Mouse (Mus musculus): ENCODE measurements around the gene Pkp3. TPM values are rescaled to one million over a fixed set of nuclear protein-coding genes. Genes with fewer than 3 reads are reported as not detected.

The Pkp3 gene
- polyA plus RNA-seq, 1 experiment from 2014 or later = 31.3 TPM

DNA sequence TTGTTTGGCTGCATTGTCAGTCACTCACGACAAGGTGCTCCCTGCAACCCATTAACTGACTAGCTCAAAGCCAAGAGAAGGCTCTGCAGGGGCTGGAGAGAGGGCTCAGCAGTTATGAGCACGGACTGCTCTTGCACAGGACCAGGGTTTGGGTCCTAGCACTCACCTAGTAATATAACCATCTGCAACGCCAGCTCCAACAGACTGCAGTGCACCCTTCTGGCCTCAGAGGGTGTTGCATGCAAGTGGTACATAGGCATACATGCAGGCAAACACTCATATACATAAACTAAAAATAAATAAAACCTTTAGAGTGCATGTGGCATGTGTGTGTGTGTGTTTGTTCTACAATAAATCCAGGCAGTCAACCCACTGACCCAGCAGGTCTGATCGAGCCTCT, 22.2 kb upstream of the Pkp3 start:
- 78% methylated on average over 4 of the region's 4 CpGs for WGBS
- Histone ChIP-seq H3K4me2 (ENCODE audit: low read depth, low read length) (no peak overlapping the region), H3K36me3 (ENCODE audit: control insufficient read depth, insufficient read depth, low read length) (no peaks in the 10 kb centered on the region), H3K27me3 (replicated peaks; ENCODE audit: control insufficient read depth, insufficient read depth, low read length) (no peaks in the 10 kb centered on the region), H3K4me3 (ENCODE audit: low read length) (no peak overlapping the region), H3K4me1 (ENCODE audit: control insufficient read depth, insufficient read depth, low read length) (peaks cover 7% of the 10 kb centered on the region; the same call in 1 of the 2 replicates), H3K27ac (ENCODE audit: low read length) (no peak overlapping the region), H3K9ac (ENCODE audit: low read depth, low read length) (no peak overlapping the region), H3K9me3 (ENCODE audit: control insufficient read depth, low read length) (no peaks in the 10 kb centered on the region)
- ATAC-seq = no peak

DNA sequence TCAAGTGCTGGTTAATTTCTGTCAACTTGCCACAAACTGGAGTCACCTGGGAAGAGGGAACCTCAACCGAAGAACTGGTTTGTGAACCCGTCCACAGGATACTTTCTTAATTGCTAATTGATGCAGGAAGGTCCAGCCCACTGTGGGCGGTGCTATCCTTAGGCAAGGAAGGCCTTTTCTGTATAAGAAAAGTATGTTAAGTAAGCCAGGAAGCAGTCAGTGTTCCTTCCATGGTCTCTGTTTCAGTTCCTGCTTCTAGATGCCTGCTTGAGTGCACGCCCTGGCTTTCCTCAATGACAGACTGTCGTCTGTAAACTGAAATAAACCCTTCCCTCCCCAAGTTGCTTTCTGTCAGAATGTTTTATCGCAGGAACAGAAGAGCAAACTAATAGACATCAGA, 21.0 kb upstream of the Pkp3 start:
- 85% methylated on average over 6 of the region's 6 CpGs for WGBS
- H3K36me3 ChIP-seq (ENCODE audit: control insufficient read depth, insufficient read depth, low read length) = no peaks in the 10 kb centered on the region
- H3K27me3 ChIP-seq (replicated peaks; ENCODE audit: control insufficient read depth, insufficient read depth, low read length) = no peaks in the 10 kb centered on the region
- no peak for ATAC-seq
- H3K4me2 ChIP-seq (ENCODE audit: low read depth, low read length) = no peak overlapping the region
- H3K4me3 ChIP-seq (ENCODE audit: low read length) = no peak overlapping the region
- no peaks in the 10 kb centered on the region for H3K9me3 ChIP-seq (ENCODE audit: control insufficient read depth, low read length)
- no peak overlapping the region for H3K9ac ChIP-seq (ENCODE audit: low read depth, low read length)
- peaks cover 15% of the 10 kb centered on the region for H3K4me1 ChIP-seq (ENCODE audit: control insufficient read depth, insufficient read depth, low read length)
- no peak overlapping the region for H3K27ac ChIP-seq (ENCODE audit: low read length)

DNA sequence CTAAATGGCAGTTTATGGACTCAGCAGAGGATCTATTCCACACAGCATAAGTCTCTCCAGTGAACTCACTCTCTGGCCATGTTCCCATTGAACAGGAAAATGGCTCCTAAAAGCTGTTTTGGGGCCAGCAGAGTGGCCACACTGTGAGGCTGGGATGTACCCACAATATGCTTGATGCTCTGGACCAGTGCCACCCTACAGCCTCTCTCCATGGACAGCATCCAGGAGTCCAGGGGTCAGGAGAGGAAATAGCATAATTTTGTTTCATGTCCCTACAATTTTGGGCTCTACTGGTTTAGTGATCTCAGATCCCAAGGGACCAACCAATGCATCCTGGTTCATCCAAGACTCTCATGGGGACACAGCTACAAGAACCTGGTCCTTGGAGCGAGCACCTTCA, 20.5 kb upstream of the Pkp3 start:
- WGBS = 100% methylated on average over 1 of the region's 1 CpGs
- no peak overlapping the region for H3K4me3 ChIP-seq (ENCODE audit: low read length)
- H3K9me3 ChIP-seq (ENCODE audit: control insufficient read depth, low read length) = no peaks in the 10 kb centered on the region
- H3K9ac ChIP-seq (ENCODE audit: low read depth, low read length) = no peak overlapping the region
- no peak overlapping the region for H3K27ac ChIP-seq (ENCODE audit: low read length)
- H3K36me3 ChIP-seq (ENCODE audit: control insufficient read depth, insufficient read depth, low read length) = no peaks in the 10 kb centered on the region
- no peak for ATAC-seq
- H3K27me3 ChIP-seq (replicated peaks; ENCODE audit: control insufficient read depth, insufficient read depth, low read length) = no peaks in the 10 kb centered on the region
- H3K4me1 ChIP-seq (ENCODE audit: control insufficient read depth, insufficient read depth, low read length) = peaks cover 15% of the 10 kb centered on the region
- no peak overlapping the region for H3K4me2 ChIP-seq (ENCODE audit: low read depth, low read length)

DNA sequence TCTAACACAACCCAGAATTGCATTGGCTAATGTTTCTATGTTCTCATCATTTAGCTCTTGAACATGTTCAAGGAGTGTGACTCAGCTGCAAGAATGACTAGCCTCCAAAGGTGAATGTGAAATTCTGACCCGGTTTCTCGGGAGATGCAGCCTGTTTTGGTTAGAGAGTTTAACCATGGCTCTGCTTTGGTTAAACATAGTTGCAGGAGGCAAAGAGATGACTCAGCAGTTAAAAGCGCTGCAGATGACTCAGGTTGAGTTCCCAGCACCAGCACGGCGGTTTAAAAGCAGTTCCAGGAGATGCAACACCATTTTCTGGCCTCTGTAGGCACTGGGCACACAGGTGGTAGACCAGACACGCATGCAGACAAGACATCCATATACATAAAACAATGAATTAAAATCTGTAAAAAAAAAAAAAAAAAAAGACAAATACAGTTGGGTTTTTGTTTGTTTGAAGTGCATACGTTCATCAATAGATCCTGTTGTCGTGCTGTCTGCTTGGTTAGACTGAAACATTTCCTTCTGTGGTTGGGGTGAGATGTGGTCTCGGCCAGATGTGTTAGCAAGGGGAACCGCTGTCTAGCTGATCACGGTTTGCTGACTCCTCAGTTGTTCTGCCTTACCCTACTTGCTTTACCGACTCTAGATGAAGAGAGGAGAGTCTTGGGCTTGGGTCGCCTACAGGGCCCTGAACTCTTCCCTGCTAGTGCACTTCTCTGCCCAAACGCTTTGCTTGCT, 19.2 kb upstream of the Pkp3 start:
- Histone ChIP-seq H3K27me3 (replicated peaks; ENCODE audit: control insufficient read depth, insufficient read depth, low read length) (no peaks in the 10 kb centered on the region), H3K4me2 (ENCODE audit: low read depth, low read length) (no peak overlapping the region), H3K4me1 (ENCODE audit: control insufficient read depth, insufficient read depth, low read length) (peaks cover 20% of the 10 kb centered on the region), H3K36me3 (ENCODE audit: control insufficient read depth, insufficient read depth, low read length) (no peaks in the 10 kb centered on the region), H3K9me3 (ENCODE audit: control insufficient read depth, low read length) (no peaks in the 10 kb centered on the region), H3K4me3 (ENCODE audit: low read length) (no peak overlapping the region), H3K27ac (ENCODE audit: low read length) (no peak overlapping the region), H3K9ac (ENCODE audit: low read depth, low read length) (no peak overlapping the region)
- WGBS = 90% methylated on average over 14 of the region's 14 CpGs
- ATAC-seq = no peak

DNA sequence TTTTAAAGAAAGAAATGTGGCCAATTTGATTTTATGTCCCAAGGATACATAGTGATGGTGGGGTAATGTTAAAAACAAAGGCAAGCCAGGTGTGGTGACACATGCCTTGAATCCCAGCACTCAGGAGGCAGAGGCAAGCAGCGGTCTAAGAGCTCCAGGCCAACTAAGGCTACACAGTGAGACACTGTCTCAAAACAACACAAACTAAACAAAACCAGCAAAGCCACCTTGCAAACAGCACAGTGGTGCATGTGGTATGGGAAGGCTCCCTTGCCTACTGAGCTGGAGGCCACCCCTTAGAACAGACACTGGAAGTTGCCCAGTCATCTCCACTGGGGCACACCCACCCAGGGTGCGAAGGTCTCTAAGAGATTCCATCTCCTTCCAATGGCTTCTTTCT, 18.1 kb upstream of the Pkp3 start:
- 70% methylated on average over 2 of the region's 2 CpGs for WGBS
- Histone ChIP-seq H3K27me3 (replicated peaks; ENCODE audit: control insufficient read depth, insufficient read depth, low read length) (no peaks in the 10 kb centered on the region), H3K27ac (ENCODE audit: low read length) (no peak overlapping the region), H3K9me3 (ENCODE audit: control insufficient read depth, low read length) (no peaks in the 10 kb centered on the region), H3K36me3 (ENCODE audit: control insufficient read depth, insufficient read depth, low read length) (no peaks in the 10 kb centered on the region), H3K4me1 (ENCODE audit: control insufficient read depth, insufficient read depth, low read length) (peaks cover 26% of the 10 kb centered on the region), H3K9ac (ENCODE audit: low read depth, low read length) (peak overlapping the region; percentile 78; the same call in 1 of the 2 replicates), H3K4me2 (ENCODE audit: low read depth, low read length) (peak overlapping the region; percentile 98), H3K4me3 (ENCODE audit: low read length) (peak overlapping the region; percentile 74)
- ATAC-seq = no peak

DNA sequence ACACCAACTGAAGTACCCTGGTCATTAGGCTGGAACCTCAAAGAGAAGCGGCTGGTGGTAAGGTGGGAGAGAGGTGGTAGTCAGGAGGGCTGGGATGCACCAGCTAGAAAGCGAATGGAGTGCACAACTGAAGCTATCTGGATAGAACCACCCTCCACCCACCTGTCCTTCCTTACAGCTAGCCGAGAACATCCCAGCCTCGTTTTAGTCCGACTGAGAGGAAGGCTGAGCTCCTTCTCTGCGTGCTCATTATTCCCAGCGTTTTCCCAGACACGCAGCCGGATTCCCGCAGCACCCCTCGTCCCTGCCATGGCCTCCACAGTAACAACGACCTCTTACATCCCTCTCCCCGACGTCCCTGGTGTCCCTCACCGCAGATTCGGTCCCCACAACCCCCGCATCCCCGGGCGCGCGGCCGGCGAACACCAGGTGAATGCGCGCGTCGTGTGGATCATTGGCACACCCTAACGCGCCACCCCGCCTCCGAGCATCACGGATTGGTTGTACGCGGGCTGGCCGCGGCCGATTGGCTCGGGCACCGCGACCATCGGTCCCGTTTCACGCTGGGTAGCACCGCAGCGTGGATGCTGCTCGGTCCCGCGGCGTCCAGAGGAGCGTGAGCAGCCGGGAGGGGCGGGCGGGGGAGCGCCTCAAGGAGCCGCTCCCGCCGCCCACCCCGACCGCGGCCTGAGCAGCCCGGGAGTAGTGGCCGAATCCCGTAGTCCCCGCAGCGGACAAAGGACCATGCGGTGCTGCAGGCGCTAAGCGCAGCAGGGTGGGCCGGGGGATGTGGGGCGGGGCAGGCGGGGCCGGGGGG, 17.4 kb upstream of the Pkp3 start, which contains the start of gene B4galnt4:
Gene B4galnt4, plus strand, starts transcription at position 679 of the 817 bp plus-strand sequence.
- Histone ChIP-seq H3K9me3 (ENCODE audit: control insufficient read depth, low read length) (no peaks in the 10 kb centered on the region), H3K27ac (ENCODE audit: low read length) (no peak within 1 kb of the TSS), H3K4me1 (ENCODE audit: control insufficient read depth, insufficient read depth, low read length) (peaks cover 26% of the 10 kb centered on the region), H3K4me2 (ENCODE audit: low read depth, low read length) (peak within 1 kb of the TSS; percentile 98), H3K36me3 (ENCODE audit: control insufficient read depth, insufficient read depth, low read length) (no peaks in the 10 kb centered on the region), H3K9ac (ENCODE audit: low read depth, low read length) (peak within 1 kb of the TSS; percentile 78), H3K4me3 (ENCODE audit: low read length) (peak within 1 kb of the TSS; percentile 74), H3K27me3 (replicated peaks; ENCODE audit: control insufficient read depth, insufficient read depth, low read length) (no peaks in the 10 kb centered on the region)
- under 1% methylated on average over 69 of the region's 72 CpGs for WGBS
- ATAC-seq = peak; percentile 87

DNA sequence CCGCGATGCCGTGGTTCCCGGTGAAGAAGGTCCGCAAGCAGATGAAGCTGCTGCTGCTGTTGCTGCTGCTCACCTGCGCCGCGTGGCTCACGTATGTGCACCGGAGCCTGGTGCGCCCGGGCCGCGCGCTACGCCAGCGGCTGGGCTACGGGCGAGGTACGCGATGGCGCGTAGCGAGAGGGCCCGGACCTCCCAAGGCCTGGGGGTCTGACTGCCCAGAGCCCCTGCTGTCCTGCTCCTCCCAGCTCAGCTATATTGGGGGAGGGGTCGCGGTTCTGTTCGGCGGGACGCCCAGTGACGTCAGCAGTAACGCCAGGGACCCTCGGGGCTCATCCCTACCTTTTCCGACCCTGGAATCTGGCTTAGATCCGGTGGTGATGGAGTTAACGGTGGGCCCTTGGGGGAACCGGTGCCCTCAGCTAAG, 16.7 kb upstream of the Pkp3 start:
- H3K4me3 ChIP-seq (ENCODE audit: low read length) = peak overlapping the region; percentile 74
- no peak overlapping the region for H3K27ac ChIP-seq (ENCODE audit: low read length)
- WGBS = under 1% methylated on average over 37 of the region's 37 CpGs
- H3K27me3 ChIP-seq (replicated peaks; ENCODE audit: control insufficient read depth, insufficient read depth, low read length) = no peaks in the 10 kb centered on the region
- H3K4me2 ChIP-seq (ENCODE audit: low read depth, low read length) = peak overlapping the region; percentile 98
- H3K4me1 ChIP-seq (ENCODE audit: control insufficient read depth, insufficient read depth, low read length) = peaks cover 26% of the 10 kb centered on the region
- no peaks in the 10 kb centered on the region for H3K9me3 ChIP-seq (ENCODE audit: control insufficient read depth, low read length)
- H3K9ac ChIP-seq (ENCODE audit: low read depth, low read length) = peak overlapping the region; percentile 78
- ATAC-seq = peak; percentile 36
- H3K36me3 ChIP-seq (ENCODE audit: control insufficient read depth, insufficient read depth, low read length) = no peaks in the 10 kb centered on the region

DNA sequence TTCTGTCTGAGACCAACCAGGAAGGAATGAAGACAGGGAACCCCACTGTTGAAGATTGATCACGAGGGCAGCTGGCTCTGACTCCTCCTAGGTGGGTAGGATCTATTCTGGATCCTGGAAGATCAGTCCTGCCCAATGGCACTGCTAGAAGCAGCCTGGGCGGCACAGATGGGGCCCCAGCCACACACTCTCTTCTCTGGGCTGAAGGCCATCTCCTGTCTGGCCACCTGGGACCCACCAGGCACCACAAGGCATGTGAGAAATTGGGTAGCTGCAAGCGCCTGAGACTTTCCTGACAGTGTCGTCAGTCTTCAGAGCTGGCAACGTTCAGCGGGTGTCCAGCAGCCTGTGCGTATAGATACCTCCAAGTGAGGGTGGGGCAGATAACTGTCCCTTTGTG, 15.5 kb upstream of the Pkp3 start:
- no peak overlapping the region for H3K4me2 ChIP-seq (ENCODE audit: low read depth, low read length)
- no peak for ATAC-seq

DNA sequence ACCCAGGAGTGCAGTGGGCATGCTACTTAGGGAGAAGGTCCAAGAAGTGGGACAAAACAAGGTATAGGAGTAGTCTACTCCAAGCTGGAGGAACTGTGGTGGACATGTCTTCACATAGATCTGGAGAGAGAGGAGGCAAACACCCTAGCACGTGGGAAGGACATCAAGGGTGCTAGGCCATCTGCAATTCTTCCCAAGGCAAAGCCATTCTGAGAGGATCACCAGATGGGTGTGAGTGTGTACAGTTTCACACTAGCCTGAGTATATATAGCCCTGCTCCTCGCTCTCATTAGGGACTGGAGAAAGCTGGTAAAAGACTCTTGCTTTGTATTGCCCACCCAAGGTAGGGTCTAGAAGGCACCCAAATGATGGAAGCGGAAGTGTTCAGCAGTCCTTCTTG, 14.7 kb upstream of the Pkp3 start:
- WGBS = 86% methylated on average over 3 of the region's 3 CpGs
- no peak overlapping the region for H3K27ac ChIP-seq (ENCODE audit: low read length)

More for the DNA sequence above, 15.5 kb upstream of the Pkp3 start:
- Histone ChIP-seq H3K9ac (ENCODE audit: low read depth, low read length) (no peak overlapping the region), H3K36me3 (ENCODE audit: control insufficient read depth, insufficient read depth, low read length) (no peaks in the 10 kb centered on the region), H3K4me1 (ENCODE audit: control insufficient read depth, insufficient read depth, low read length) (peaks cover 26% of the 10 kb centered on the region), H3K27me3 (replicated peaks; ENCODE audit: control insufficient read depth, insufficient read depth, low read length) (no peaks in the 10 kb centered on the region), H3K4me3 (ENCODE audit: low read length) (no peak overlapping the region), H3K27ac (ENCODE audit: low read length) (no peak overlapping the region), H3K9me3 (ENCODE audit: control insufficient read depth, low read length) (no peaks in the 10 kb centered on the region)
- 72% methylated on average over 7 of the region's 7 CpGs for WGBS

More for the DNA sequence above, 14.7 kb upstream of the Pkp3 start:
- Histone ChIP-seq H3K9me3 (ENCODE audit: control insufficient read depth, low read length) (no peaks in the 10 kb centered on the region), H3K27me3 (replicated peaks; ENCODE audit: control insufficient read depth, insufficient read depth, low read length) (no peaks in the 10 kb centered on the region), H3K4me1 (ENCODE audit: control insufficient read depth, insufficient read depth, low read length) (peaks cover 26% of the 10 kb centered on the region), H3K4me2 (ENCODE audit: low read depth, low read length) (no peak overlapping the region), H3K4me3 (ENCODE audit: low read length) (no peak overlapping the region), H3K9ac (ENCODE audit: low read depth, low read length) (0 out of 2 replicates have a peak overlapping the region, but pooled peaks have one; percentile 30), H3K36me3 (ENCODE audit: control insufficient read depth, insufficient read depth, low read length) (no peaks in the 10 kb centered on the region)
- ATAC-seq = no peak
